Mouse (Mus musculus) kidney, adult 2 months (tissue): ENCODE data around the gene Gm26661. TPM values are rescaled to one million over a fixed set of nuclear protein-coding genes. Genes with fewer than 3 reads are reported as not detected.

ENCODE experiments used
- DNase-seq: peaks from one replicate; pipeline ENCODE4 v3.0.0; 2021
- H3K27ac ChIP-seq: fragments of 200-500 bp; 2 replicates; pipeline ENCODE4 v1.5.1; 2012; ENCODE audit warnings: low read depth, low read length, control low read depth, inconsistent platforms; ENCODE audit not compliant: insufficient read depth
- H3K27me3 ChIP-seq: fragments of 200-500 bp; replicated peaks from 2 replicates; pipeline ENCODE4 v1.6.1; 2012; ENCODE audit warnings: mild to moderate bottlenecking, moderate library complexity, low read length, inconsistent platforms; ENCODE audit not compliant: control insufficient read depth, insufficient read depth
- H3K36me3 ChIP-seq: fragments of 200-500 bp; 2 replicates; pipeline ENCODE4 v1.6.1; 2012; ENCODE audit warnings: mild to moderate bottlenecking, moderate library complexity, low read length, inconsistent platforms; ENCODE audit not compliant: control insufficient read depth, insufficient read depth
- H3K4me1 ChIP-seq: fragments of 200-500 bp; 2 replicates; pipeline ENCODE4 v1.6.1; 2011; ENCODE audit warnings: low read length; ENCODE audit not compliant: control insufficient read depth, insufficient read depth
- H3K4me3 ChIP-seq: fragments of 200-500 bp; 2 replicates; pipeline ENCODE4 v1.5.1; 2011; ENCODE audit warnings: mild to moderate bottlenecking, low read depth, low read length, control low read depth; ENCODE audit not compliant: insufficient read depth
- CTCF ChIP-seq: fragments of 200-500 bp; conservative IDR thresholded peaks from 2 replicates; pipeline ENCODE4 v1.5.1; 2011; ENCODE audit warnings: low read depth, mild to moderate bottlenecking, control low read depth, low read length, moderate library complexity, mixed read lengths; ENCODE audit not compliant: insufficient read depth, insufficient read length
- POLR2A ChIP-seq: fragments of 200-500 bp; IDR thresholded peaks from one replicate; pipeline ENCODE4 v1.6.1; 2011; ENCODE audit warnings: low read depth, low read length, control low read depth
- WGBS: fragments of 180-500 bp; shearing (Covaris S2); methylation state at CpG from one replicate; pipeline ENCODE4 v1.1.7; 2018; 5-methylcytosine and 5-hydroxymethylcytosine counted together
- polyA plus RNA-seq: library from polyadenylated mRNA; depleted of rRNA; stranded (reverse); fragments of >200 nt; gene quantifications from 2 replicates; pipeline ENCODE4 v1.2.3, GENCODE M21; 2012; rRNA removed

Gene Gm26661
- polyA plus RNA-seq, 1 experiment, result not detected

GRCm38 (mm10) chr14:7833458-7833857, 42.1 kb downstream of the Gm26661 start:
- no peak for DNase-seq

GRCm38 (mm10) chr14:7838564-7839089, 47.2 kb downstream of the Gm26661 start:
- WGBS, result 70% methylated on average over 5 of the region's 5 CpGs
- Histone ChIP-seq H3K27me3 (no peaks in the 10 kb centered on the region), H3K4me3 (no peak overlapping the region), H3K27ac (no peak overlapping the region), H3K36me3 (no peaks in the 10 kb centered on the region), H3K4me1 (peaks cover 37% of the 10 kb centered on the region)
- TF ChIP-seq CTCF, result no peak
- DNase-seq, result no peak

More at GRCm38 (mm10) chr14:7833458-7833857, 42.1 kb downstream of the Gm26661 start:
- peaks cover 24% of the 10 kb centered on the region for H3K4me1 ChIP-seq
- H3K36me3 ChIP-seq, result no peaks in the 10 kb centered on the region
- no peaks in the 10 kb centered on the region for H3K27me3 ChIP-seq
- no peak overlapping the region for H3K4me3 ChIP-seq
- 66% methylated on average over 4 of the region's 4 CpGs for WGBS
- no peak for TF ChIP-seq CTCF
- no peak for TF ChIP-seq POLR2A
- 0 out of 2 replicates have a peak overlapping the region, but pooled peaks have one; percentile 1 for H3K27ac ChIP-seq

- Histone ChIP-seq H3K36me3 (no peaks in the 10 kb centered on the region), H3K4me3 (no peak overlapping the region), H3K27me3 (no peaks in the 10 kb centered on the region), H3K4me1 (peaks cover 43% of the 10 kb centered on the region), H3K27ac (peak overlapping the region; percentile 61)
- TF ChIP-seq POLR2A, result no peak
- no peak for TF ChIP-seq CTCF
- no peak for DNase-seq
- 45% methylated on average over 8 of the region's 8 CpGs for WGBS
Measured at GRCm38 (mm10) chr14:7839950-7840514, 48.6 kb downstream of the Gm26661 start.

Other genes with a start within 250 kb of the Gm26661 start
- not detected in 2 replicates for gene Gm3558, start 223.0 kb upstream of the Gm26661 start, polyA plus RNA-seq
- not detected in 2 replicates for gene Gm10338, start 196.0 kb upstream of the Gm26661 start, polyA plus RNA-seq
- not detected in 2 replicates for gene Gm10128, start 147.6 kb upstream of the Gm26661 start, polyA plus RNA-seq
- gene Flnb, start 26.4 kb downstream of the Gm26661 start, polyA plus RNA-seq, result 37.2 and 41.2 TPM in 2 replicates
- gene Gm45521, start 165.7 kb downstream of the Gm26661 start, polyA plus RNA-seq, result not detected in 2 replicates
- gene Dnase1l3, start 203.0 kb downstream of the Gm26661 start, polyA plus RNA-seq, result 0.37 and 3.0 TPM in 2 replicates
- 37.4 and 38.9 TPM in 2 replicates for gene Abhd6, start 211.3 kb downstream of the Gm26661 start, polyA plus RNA-seq